Mouse (Mus musculus): Measurements from ENCODE around the gene Ganab. TPM values are rescaled to one million over a fixed set of nuclear protein-coding genes. Genes with fewer than 3 reads are reported as not detected.
A peak's percentile ranks its signal among the peaks of the same experiment; 100 is the strongest.

The Ganab gene
- total and polyA plus RNA-seq, 2 experiments from 2014 or later: 55.5 to 110 TPM

- H3K9me3 ChIP-seq (ENCODE audit: low read length): no peaks in the 10 kb centered on the region
- H3K36me3 ChIP-seq (ENCODE audit: insufficient read depth, low read length): peaks cover 44% of the 10 kb centered on the region
- no peak for TF ChIP-seq CTCF (IDR thresholded peaks at IDR 0.05; ENCODE audit: low read depth)
- no peak overlapping the region for H3K27ac ChIP-seq
- 78% methylated on average over 6 of the region's 6 CpGs for WGBS
- DNase-seq (ENCODE audit: low spot score) (no peak), ATAC-seq (no peak)
- 0 out of 2 replicates have a peak overlapping the region, but pooled peaks have one; percentile 7 for H3K9ac ChIP-seq (replicated peaks; ENCODE audit: low read length)
- H3K4me3 ChIP-seq (ENCODE audit: low read length): no peak overlapping the region
- no peaks in the 10 kb centered on the region for H3K27me3 ChIP-seq (ENCODE audit: insufficient read depth, low read length)
- H3K4me1 ChIP-seq (ENCODE audit: insufficient read depth, low read length): 0 out of 2 replicates have a peak, but pooled peaks cover 11% of the 10 kb centered on the region
- peak overlapping the region; percentile 27; the same call in 1 of the 2 replicates for H3K4me2 ChIP-seq (ENCODE audit: low read depth, low read length)
These were observed 47.4 kb downstream of the Ganab start for GRCm38 (mm10) chr19:8945251-8945650.

GRCm38 (mm10) chr19:8946929-8947328, 49.1 kb downstream of the Ganab start:
- no peaks in the 10 kb centered on the region for H3K9me3 ChIP-seq (ENCODE audit: low read length)
- H3K27ac ChIP-seq: no peak overlapping the region
- no peak overlapping the region for H3K4me2 ChIP-seq (ENCODE audit: low read depth, low read length)
- 0 out of 2 replicates have a peak, but pooled peaks cover 11% of the 10 kb centered on the region for H3K4me1 ChIP-seq (ENCODE audit: insufficient read depth, low read length)
- H3K27me3 ChIP-seq (ENCODE audit: insufficient read depth, low read length): no peaks in the 10 kb centered on the region
- no peak for DNase-seq (ENCODE audit: low spot score)
- WGBS: 99% methylated on average over 7 of the region's 7 CpGs
- no peak for TF ChIP-seq CTCF (IDR thresholded peaks at IDR 0.05; ENCODE audit: low read depth)
- peaks cover 58% of the 10 kb centered on the region for H3K36me3 ChIP-seq (ENCODE audit: insufficient read depth, low read length)
- no peak overlapping the region for H3K4me3 ChIP-seq (ENCODE audit: low read length)
- ATAC-seq: no peak
- H3K9ac ChIP-seq (replicated peaks; ENCODE audit: low read length): no peak overlapping the region

GRCm38 (mm10) chr19:8950190-8950589, 52.3 kb downstream of the Ganab start:
- Histone ChIP-seq H3K9me3 (ENCODE audit: low read length) (no peaks in the 10 kb centered on the region), H3K4me2 (ENCODE audit: low read depth, low read length) (no peak overlapping the region), H3K27me3 (ENCODE audit: insufficient read depth, low read length) (no peaks in the 10 kb centered on the region), H3K36me3 (ENCODE audit: insufficient read depth, low read length) (peaks cover 54% of the 10 kb centered on the region), H3K4me3 (ENCODE audit: low read length) (no peak overlapping the region), H3K27ac (no peak overlapping the region), H3K4me1 (ENCODE audit: insufficient read depth, low read length) (0 out of 2 replicates have a peak, but pooled peaks cover 13% of the 10 kb centered on the region), H3K9ac (replicated peaks; ENCODE audit: low read length) (no peak overlapping the region)
- DNase-seq (ENCODE audit: low spot score) (no peak), ATAC-seq (no peak)
- 88% methylated on average over 5 of the region's 5 CpGs for WGBS
- no peak for TF ChIP-seq CTCF (IDR thresholded peaks at IDR 0.05; ENCODE audit: low read depth)

GRCm38 (mm10) chr19:8952241-8952640, 54.4 kb downstream of the Ganab start:
- H3K4me1 ChIP-seq (ENCODE audit: insufficient read depth, low read length): 0 out of 2 replicates have a peak, but pooled peaks cover 12% of the 10 kb centered on the region
- peak overlapping the region; percentile 88 for H3K27ac ChIP-seq
- DNase-seq (ENCODE audit: low spot score) (peak; percentile 27), ATAC-seq (no peak)
- H3K9ac ChIP-seq (replicated peaks; ENCODE audit: low read length): no peak overlapping the region; the same call in 1 of the 2 replicates
- H3K36me3 ChIP-seq (ENCODE audit: insufficient read depth, low read length): peaks cover 37% of the 10 kb centered on the region
- H3K9me3 ChIP-seq (ENCODE audit: low read length): no peaks in the 10 kb centered on the region
- H3K4me2 ChIP-seq (ENCODE audit: low read depth, low read length): no peak overlapping the region
- H3K27me3 ChIP-seq (ENCODE audit: insufficient read depth, low read length): no peaks in the 10 kb centered on the region
- TF ChIP-seq CTCF (IDR thresholded peaks at IDR 0.05; ENCODE audit: low read depth): no peak
- 78% methylated on average over 9 of the region's 9 CpGs for WGBS
- H3K4me3 ChIP-seq (ENCODE audit: low read length): no peak overlapping the region

- Histone ChIP-seq H3K9me3 (ENCODE audit: low read length) (no peaks in the 10 kb centered on the region), H3K27me3 (ENCODE audit: insufficient read depth, low read length) (no peaks in the 10 kb centered on the region), H3K4me3 (ENCODE audit: low read length) (peak within 1 kb of the TSS; percentile 67), H3K4me1 (ENCODE audit: insufficient read depth, low read length) (0 out of 2 replicates have a peak, but pooled peaks cover 12% of the 10 kb centered on the region), H3K4me2 (ENCODE audit: low read depth, low read length) (peak within 1 kb of the TSS; percentile 89), H3K9ac (replicated peaks; ENCODE audit: low read length) (peak within 1 kb of the TSS; percentile 69), H3K27ac (peak within 1 kb of the TSS; percentile 88), H3K36me3 (ENCODE audit: insufficient read depth, low read length) (peaks cover 29% of the 10 kb centered on the region)
- peak; percentile 28 for TF ChIP-seq CTCF (IDR thresholded peaks at IDR 0.05; ENCODE audit: low read depth)
- DNase-seq (ENCODE audit: low spot score) (peak; percentile 99), ATAC-seq (peak; percentile 95)
- 2% methylated on average over 46 of the region's 46 CpGs for WGBS
These were observed 55.5 kb downstream of the Ganab start, which contains the start of gene Tut1 for GRCm38 (mm10) chr19:8953135-8954039. Gene Tut1 (plus strand): TSS chr19:8953847.

- H3K9ac ChIP-seq (replicated peaks; ENCODE audit: low read length): peak overlapping the region; percentile 69
- no peak for TF ChIP-seq CTCF (IDR thresholded peaks at IDR 0.05; ENCODE audit: low read depth)
- peak overlapping the region; percentile 67 for H3K4me3 ChIP-seq (ENCODE audit: low read length)
- peaks cover 24% of the 10 kb centered on the region for H3K36me3 ChIP-seq (ENCODE audit: insufficient read depth, low read length)
- no peaks in the 10 kb centered on the region for H3K9me3 ChIP-seq (ENCODE audit: low read length)
- DNase-seq (ENCODE audit: low spot score) (no peak), ATAC-seq (no peak)
- 8% methylated on average over 9 of the region's 9 CpGs for WGBS
- peak overlapping the region; percentile 89 for H3K4me2 ChIP-seq (ENCODE audit: low read depth, low read length)
- H3K27ac ChIP-seq: peak overlapping the region; percentile 88
- 0 out of 2 replicates have a peak, but pooled peaks cover 12% of the 10 kb centered on the region for H3K4me1 ChIP-seq (ENCODE audit: insufficient read depth, low read length)
- H3K27me3 ChIP-seq (ENCODE audit: insufficient read depth, low read length): no peaks in the 10 kb centered on the region
These were observed 56.3 kb downstream of the Ganab start for GRCm38 (mm10) chr19:8954171-8954570.

Data from hindbrain, postnatal 0 days (tissue).